Mouse (Mus musculus): ENCODE results near the gene Prdm2. TPM values are rescaled to one million over a fixed set of nuclear protein-coding genes. Genes with fewer than 3 reads are reported as not detected.

The Prdm2 gene
- polyA plus RNA-seq, 1 experiment from 2014 or later = 16.1 TPM

GRCm38 (mm10) chr4:143151267-143151666 is 61.5 kb downstream of the Prdm2 start:
- Histone ChIP-seq H3K4me1 (replicated peaks; ENCODE audit: control insufficient read depth, insufficient read depth, low read length) (no peaks in the 10 kb centered on the region; the same call in 1 of the 2 replicates), H3K4me3 (replicated peaks; ENCODE audit: low read length) (no peak overlapping the region), H3K4me2 (replicated peaks) (no peak overlapping the region), H3K27ac (no peak overlapping the region), H3K9ac (no peak overlapping the region), H3K27me3 (ENCODE audit: control insufficient read depth, insufficient read depth, low read length) (no peaks in the 10 kb centered on the region), H3K36me3 (replicated peaks; ENCODE audit: control insufficient read depth, insufficient read depth) (no peaks in the 10 kb centered on the region), H3K9me3 (ENCODE audit: control insufficient read depth, low read length) (no peaks in the 10 kb centered on the region)
- ATAC-seq (ENCODE audit: low FRiP score) (no peak), DNase-seq (ENCODE audit: low spot score) (no peak)
- WGBS = 88% methylated on average over 1 of the region's 1 CpGs

GRCm38 (mm10) chr4:143147666-143148065 is 65.1 kb downstream of the Prdm2 start:
- WGBS = 85% methylated on average over 3 of the region's 3 CpGs
- ATAC-seq (ENCODE audit: low FRiP score) = no peak
- no peak overlapping the region for H3K27ac ChIP-seq

GRCm38 (mm10) chr4:143143615-143144014 is 69.2 kb downstream of the Prdm2 start:
- Histone ChIP-seq H3K27ac (no peak overlapping the region), H3K27me3 (ENCODE audit: control insufficient read depth, insufficient read depth, low read length) (no peaks in the 10 kb centered on the region), H3K4me3 (replicated peaks; ENCODE audit: low read length) (no peak overlapping the region), H3K36me3 (replicated peaks; ENCODE audit: control insufficient read depth, insufficient read depth) (peaks cover 33% of the 10 kb centered on the region), H3K4me1 (replicated peaks; ENCODE audit: control insufficient read depth, insufficient read depth, low read length) (peaks cover 12% of the 10 kb centered on the region), H3K4me2 (replicated peaks) (no peak overlapping the region), H3K9ac (no peak overlapping the region), H3K9me3 (ENCODE audit: control insufficient read depth, low read length) (no peaks in the 10 kb centered on the region)
- 62% methylated on average over 7 of the region's 7 CpGs for WGBS
- DNase-seq (ENCODE audit: low spot score) (no peak), ATAC-seq (ENCODE audit: low FRiP score) (no peak)

More at GRCm38 (mm10) chr4:143147666-143148065, 65.1 kb downstream of the Prdm2 start:
- H3K9me3 ChIP-seq (ENCODE audit: control insufficient read depth, low read length) = no peaks in the 10 kb centered on the region
- H3K9ac ChIP-seq = no peak overlapping the region
- H3K36me3 ChIP-seq (replicated peaks; ENCODE audit: control insufficient read depth, insufficient read depth) = no peaks in the 10 kb centered on the region
- no peak overlapping the region for H3K4me2 ChIP-seq (replicated peaks)
- no peak for DNase-seq (ENCODE audit: low spot score)
- H3K27me3 ChIP-seq (ENCODE audit: control insufficient read depth, insufficient read depth, low read length) = no peaks in the 10 kb centered on the region
- H3K4me1 ChIP-seq (replicated peaks; ENCODE audit: control insufficient read depth, insufficient read depth, low read length) = peaks cover 12% of the 10 kb centered on the region
- H3K4me3 ChIP-seq (replicated peaks; ENCODE audit: low read length) = no peak overlapping the region

- no peak for DNase-seq (ENCODE audit: low spot score)
- no peaks in the 10 kb centered on the region for H3K9me3 ChIP-seq (ENCODE audit: control insufficient read depth, low read length)
- H3K27ac ChIP-seq = no peak overlapping the region
- H3K4me1 ChIP-seq (replicated peaks; ENCODE audit: control insufficient read depth, insufficient read depth, low read length) = peaks cover 12% of the 10 kb centered on the region
- H3K9ac ChIP-seq = no peak overlapping the region
- no peak overlapping the region for H3K4me2 ChIP-seq (replicated peaks)
- H3K36me3 ChIP-seq (replicated peaks; ENCODE audit: control insufficient read depth, insufficient read depth) = peaks cover 38% of the 10 kb centered on the region
- ATAC-seq (ENCODE audit: low FRiP score) = no peak
- H3K27me3 ChIP-seq (ENCODE audit: control insufficient read depth, insufficient read depth, low read length) = no peaks in the 10 kb centered on the region
- 73% methylated on average over 12 of the region's 12 CpGs for whole genome bisulfite sequencing
- no peak overlapping the region for H3K4me3 ChIP-seq (replicated peaks; ENCODE audit: low read length)
Measured at GRCm38 (mm10) chr4:143141645-143142259, 71.0 kb downstream of the Prdm2 start.

GRCm38 (mm10) chr4:143140940-143141339 is 71.9 kb downstream of the Prdm2 start:
- no peak overlapping the region for H3K9ac ChIP-seq
- no peak overlapping the region for H3K27ac ChIP-seq
- no peak overlapping the region for H3K4me3 ChIP-seq (replicated peaks; ENCODE audit: low read length)
- WGBS = 97% methylated on average over 3 of the region's 3 CpGs
- H3K4me2 ChIP-seq (replicated peaks) = no peak overlapping the region
- ATAC-seq (ENCODE audit: low FRiP score) (no peak), DNase-seq (ENCODE audit: low spot score) (no peak)
- no peaks in the 10 kb centered on the region for H3K27me3 ChIP-seq (ENCODE audit: control insufficient read depth, insufficient read depth, low read length)
- H3K9me3 ChIP-seq (ENCODE audit: control insufficient read depth, low read length) = no peaks in the 10 kb centered on the region
- peaks cover 12% of the 10 kb centered on the region for H3K4me1 ChIP-seq (replicated peaks; ENCODE audit: control insufficient read depth, insufficient read depth, low read length)
- H3K36me3 ChIP-seq (replicated peaks; ENCODE audit: control insufficient read depth, insufficient read depth) = peaks cover 44% of the 10 kb centered on the region

GRCm38 (mm10) chr4:143132433-143132832 is 80.4 kb downstream of the Prdm2 start:
- H3K27ac ChIP-seq = no peak overlapping the region
- ATAC-seq (ENCODE audit: low FRiP score) (no peak), DNase-seq (ENCODE audit: low spot score) (no peak)
- H3K36me3 ChIP-seq (replicated peaks; ENCODE audit: control insufficient read depth, insufficient read depth) = peaks cover 86% of the 10 kb centered on the region
- H3K4me2 ChIP-seq (replicated peaks) = no peak overlapping the region
- H3K4me3 ChIP-seq (replicated peaks; ENCODE audit: low read length) = no peak overlapping the region
- H3K27me3 ChIP-seq (ENCODE audit: control insufficient read depth, insufficient read depth, low read length) = no peaks in the 10 kb centered on the region
- H3K9me3 ChIP-seq (ENCODE audit: control insufficient read depth, low read length) = no peaks in the 10 kb centered on the region
- no peak overlapping the region for H3K9ac ChIP-seq
- WGBS = 96% methylated on average over 7 of the region's 7 CpGs
- H3K4me1 ChIP-seq (replicated peaks; ENCODE audit: control insufficient read depth, insufficient read depth, low read length) = no peaks in the 10 kb centered on the region

GRCm38 (mm10) chr4:143130441-143130840 is 82.4 kb downstream of the Prdm2 start:
- no peak overlapping the region for H3K4me3 ChIP-seq (replicated peaks; ENCODE audit: low read length)
- H3K9ac ChIP-seq = no peak overlapping the region
- H3K36me3 ChIP-seq (replicated peaks; ENCODE audit: control insufficient read depth, insufficient read depth) = peaks cover 83% of the 10 kb centered on the region
- WGBS = 96% methylated on average over 5 of the region's 5 CpGs
- DNase-seq (ENCODE audit: low spot score) (no peak), ATAC-seq (ENCODE audit: low FRiP score) (no peak)
- H3K27me3 ChIP-seq (ENCODE audit: control insufficient read depth, insufficient read depth, low read length) = no peaks in the 10 kb centered on the region
- no peak overlapping the region for H3K4me2 ChIP-seq (replicated peaks)
- H3K4me1 ChIP-seq (replicated peaks; ENCODE audit: control insufficient read depth, insufficient read depth, low read length) = no peaks in the 10 kb centered on the region
- no peak overlapping the region for H3K27ac ChIP-seq
- H3K9me3 ChIP-seq (ENCODE audit: control insufficient read depth, low read length) = no peaks in the 10 kb centered on the region

- DNase-seq (ENCODE audit: low spot score) = no peak
- ATAC-seq (ENCODE audit: low FRiP score) = no peak
- no peaks in the 10 kb centered on the region for H3K9me3 ChIP-seq (ENCODE audit: control insufficient read depth, low read length)
- no peak overlapping the region for H3K4me2 ChIP-seq (replicated peaks)
- no peaks in the 10 kb centered on the region for H3K27me3 ChIP-seq (ENCODE audit: control insufficient read depth, insufficient read depth, low read length)
- no peak overlapping the region for H3K27ac ChIP-seq
- H3K4me3 ChIP-seq (replicated peaks; ENCODE audit: low read length) = no peak overlapping the region
- WGBS = 94% methylated on average over 4 of the region's 4 CpGs
- no peak overlapping the region for H3K9ac ChIP-seq
- H3K4me1 ChIP-seq (replicated peaks; ENCODE audit: control insufficient read depth, insufficient read depth, low read length) = no peaks in the 10 kb centered on the region
- H3K36me3 ChIP-seq (replicated peaks; ENCODE audit: control insufficient read depth, insufficient read depth) = peaks cover 73% of the 10 kb centered on the region
Measured at GRCm38 (mm10) chr4:143129261-143129760, 83.5 kb downstream of the Prdm2 start.

- Histone ChIP-seq H3K4me3 (replicated peaks; ENCODE audit: low read length) (no peak overlapping the region), H3K36me3 (replicated peaks; ENCODE audit: control insufficient read depth, insufficient read depth) (peaks cover 51% of the 10 kb centered on the region), H3K4me2 (replicated peaks) (no peak overlapping the region), H3K9ac (no peak overlapping the region), H3K4me1 (replicated peaks; ENCODE audit: control insufficient read depth, insufficient read depth, low read length) (no peaks in the 10 kb centered on the region), H3K27me3 (ENCODE audit: control insufficient read depth, insufficient read depth, low read length) (no peaks in the 10 kb centered on the region), H3K9me3 (ENCODE audit: control insufficient read depth, low read length) (no peaks in the 10 kb centered on the region), H3K27ac (no peak overlapping the region)
- 95% methylated on average over 5 of the region's 5 CpGs for WGBS
- ATAC-seq (ENCODE audit: low FRiP score) (no peak), DNase-seq (ENCODE audit: low spot score) (no peak)
Measured at GRCm38 (mm10) chr4:143127171-143127570, 85.6 kb downstream of the Prdm2 start.

GRCm38 (mm10) chr4:143126476-143126875 is 86.3 kb downstream of the Prdm2 start:
- peaks cover 45% of the 10 kb centered on the region for H3K36me3 ChIP-seq (replicated peaks; ENCODE audit: control insufficient read depth, insufficient read depth)
- no peak for ATAC-seq (ENCODE audit: low FRiP score)
- H3K9ac ChIP-seq = no peak overlapping the region
- no peak overlapping the region for H3K4me2 ChIP-seq (replicated peaks)
- DNase-seq (ENCODE audit: low spot score) = no peak
- WGBS = 94% methylated on average over 14 of the region's 14 CpGs
- no peak overlapping the region for H3K4me3 ChIP-seq (replicated peaks; ENCODE audit: low read length)
- H3K27me3 ChIP-seq (ENCODE audit: control insufficient read depth, insufficient read depth, low read length) = no peaks in the 10 kb centered on the region
- no peak overlapping the region for H3K27ac ChIP-seq
- no peaks in the 10 kb centered on the region for H3K9me3 ChIP-seq (ENCODE audit: control insufficient read depth, low read length)
- H3K4me1 ChIP-seq (replicated peaks; ENCODE audit: control insufficient read depth, insufficient read depth, low read length) = no peaks in the 10 kb centered on the region
